Mouse (Mus musculus): ENCODE results near the gene Pole3. TPM values are rescaled to one million over a fixed set of nuclear protein-coding genes. Genes with fewer than 3 reads are reported as not detected.
"Not testable (repeated sequence)": the region's sequence is repeated elsewhere in the genome, so short reads cannot be mapped to it uniquely, and the experiment has no call there.

Gene Pole3
- polyA plus RNA-seq, 1 experiment from 2014 or later, result 115 TPM

GRCm38 (mm10) chr4:62480709-62481605 is 43.9 kb downstream of the Pole3 start:
- H3K9me3 ChIP-seq, result no peaks in the 10 kb centered on the region
- H3K36me3 ChIP-seq (replicated peaks), result no peaks in the 10 kb centered on the region
- H3K27me3 ChIP-seq, result peaks cover 48% of the 10 kb centered on the region
- no peak for ATAC-seq (ENCODE audit: low FRiP score)
- 51% methylated on average over 10 of the region's 10 CpGs for WGBS
- no peak overlapping the region for H3K4me2 ChIP-seq
- H3K4me3 ChIP-seq (replicated peaks), result no peak overlapping the region
- peaks cover 7% of the 10 kb centered on the region for H3K4me1 ChIP-seq
- no peak overlapping the region for H3K27ac ChIP-seq
- H3K9ac ChIP-seq, result no peak overlapping the region

GRCm38 (mm10) chr4:62479937-62480708 is 44.7 kb downstream of the Pole3 start, which contains the start of gene Bspry:
TSS of gene Bspry (plus strand) at chr4:62480053.
- Histone ChIP-seq H3K4me3 (replicated peaks) (peak within 1 kb of the TSS; percentile 45), H3K27me3 (peaks cover 51% of the 10 kb centered on the region), H3K9me3 (no peaks in the 10 kb centered on the region), H3K4me2 (peak within 1 kb of the TSS; percentile 76), H3K36me3 (replicated peaks) (no peaks in the 10 kb centered on the region), H3K4me1 (peaks cover 7% of the 10 kb centered on the region), H3K9ac (peak within 1 kb of the TSS; percentile 29), H3K27ac (no peak within 1 kb of the TSS)
- ATAC-seq (ENCODE audit: low FRiP score), result peak; percentile 63
- 2% methylated on average over 70 of the region's 71 CpGs for WGBS

- Histone ChIP-seq H3K9ac (peak overlapping the region; percentile 29; the same call in 1 of the 2 replicates), H3K4me3 (replicated peaks) (peak overlapping the region; percentile 45), H3K4me2 (peak overlapping the region; percentile 76), H3K27me3 (peaks cover 53% of the 10 kb centered on the region)
- H3K36me3 ChIP-seq (replicated peaks); H3K27ac ChIP-seq; ATAC-seq (ENCODE audit: low FRiP score); H3K9me3 ChIP-seq; H3K4me1 ChIP-seq: not testable (repeated sequence)
- WGBS, result 17% methylated on average over 11 of the region's 11 CpGs
These were observed 45.3 kb downstream of the Pole3 start for GRCm38 (mm10) chr4:62479593-62479936.

- Histone ChIP-seq H3K4me2 (no peak overlapping the region), H3K36me3 (replicated peaks) (no peaks in the 10 kb centered on the region), H3K9ac (no peak overlapping the region), H3K9me3 (no peaks in the 10 kb centered on the region), H3K4me3 (replicated peaks) (no peak overlapping the region), H3K27me3 (peaks cover 53% of the 10 kb centered on the region), H3K27ac (no peak overlapping the region), H3K4me1 (peaks cover 7% of the 10 kb centered on the region)
- ATAC-seq (ENCODE audit: low FRiP score), result no peak
- 92% methylated on average over 6 of the region's 6 CpGs for WGBS
These were observed 47.2 kb downstream of the Pole3 start for GRCm38 (mm10) chr4:62477542-62478244.

GRCm38 (mm10) chr4:62475793-62476192 is 49.1 kb downstream of the Pole3 start:
- Histone ChIP-seq H3K36me3 (replicated peaks) (no peaks in the 10 kb centered on the region), H3K4me1 (peaks cover 7% of the 10 kb centered on the region), H3K4me3 (replicated peaks) (no peak overlapping the region), H3K9me3 (no peaks in the 10 kb centered on the region), H3K9ac (no peak overlapping the region), H3K27ac (no peak overlapping the region), H3K27me3 (peaks cover 36% of the 10 kb centered on the region), H3K4me2 (no peak overlapping the region)
- 93% methylated on average over 6 of the region's 6 CpGs for WGBS
- ATAC-seq (ENCODE audit: low FRiP score), result no peak

GRCm38 (mm10) chr4:62475131-62475530 is 49.7 kb downstream of the Pole3 start:
- Histone ChIP-seq H3K27ac (no peak overlapping the region), H3K9me3 (no peaks in the 10 kb centered on the region), H3K4me1 (peaks cover 6% of the 10 kb centered on the region), H3K9ac (no peak overlapping the region), H3K36me3 (replicated peaks) (no peaks in the 10 kb centered on the region), H3K4me2 (no peak overlapping the region), H3K4me3 (replicated peaks) (no peak overlapping the region), H3K27me3 (peaks cover 29% of the 10 kb centered on the region)
- ATAC-seq (ENCODE audit: low FRiP score), result no peak
- WGBS, result 84% methylated on average over 2 of the region's 2 CpGs

Other genes starting within 250 kb of the Pole3 start
- gene Fkbp15, start 164.5 kb downstream of the Pole3 start, polyA plus RNA-seq (2016; fragmentation: Nextera tagmentation; extraction: Ambion mirVana), result 23.7 and 24.0 TPM in 2 replicates
- gene Slc31a1, start 164.3 kb downstream of the Pole3 start, polyA plus RNA-seq (2016; fragmentation: Nextera tagmentation; extraction: Ambion mirVana), result 48.7 and 49.0 TPM in 2 replicates
- 173 and 178 TPM in 2 replicates for gene Cdc26, start 116.4 kb downstream of the Pole3 start, polyA plus RNA-seq (2016; fragmentation: Nextera tagmentation; extraction: Ambion mirVana)
- 25.8 and 27.8 TPM in 2 replicates for gene Prpf4, start 116.3 kb downstream of the Pole3 start, polyA plus RNA-seq (2016; fragmentation: Nextera tagmentation; extraction: Ambion mirVana)
- not detected in 2 replicates for gene Rnf183, start 89.8 kb downstream of the Pole3 start, polyA plus RNA-seq (2016; fragmentation: Nextera tagmentation; extraction: Ambion mirVana)
- gene Wdr31, start 54.2 kb downstream of the Pole3 start, polyA plus RNA-seq (2016; fragmentation: Nextera tagmentation; extraction: Ambion mirVana), result 11.9 and 14.8 TPM in 2 replicates
- 0.92 and 1.3 TPM in 2 replicates for gene Bspry, start 45.0 kb downstream of the Pole3 start, polyA plus RNA-seq (2016; fragmentation: Nextera tagmentation; extraction: Ambion mirVana)
- 7.7 and 9.5 TPM in 2 replicates for gene Hdhd3, start 21.6 kb downstream of the Pole3 start, polyA plus RNA-seq (2016; fragmentation: Nextera tagmentation; extraction: Ambion mirVana)
- 67.5 and 74.1 TPM in 2 replicates for gene Alad, start 5.2 kb downstream of the Pole3 start, polyA plus RNA-seq (2016; fragmentation: Nextera tagmentation; extraction: Ambion mirVana)
- gene 4933430I17Rik, start 301 bp upstream of the Pole3 start, polyA plus RNA-seq (2016; fragmentation: Nextera tagmentation; extraction: Ambion mirVana), result 1.4 TPM in 2 replicates
- gene Rgs3, start 34.8 kb upstream of the Pole3 start, polyA plus RNA-seq (2016; fragmentation: Nextera tagmentation; extraction: Ambion mirVana), result 54.3 and 60.2 TPM in 2 replicates

All from forebrain, embryonic 12.5 days (tissue).